Mouse (Mus musculus): ENCODE measurements around the gene Cdkn1b. TPM values are rescaled to one million over a fixed set of nuclear protein-coding genes. Genes with fewer than 3 reads are reported as not detected.

Cdkn1b gene
- 27.8 and 38.1 TPM in 2 replicates for polyA plus RNA-seq (2021; fragmentation: Nextera tagmentation)
- long read RNA-seq, experiment 1, full-length matches to known transcripts, result 15 of 21 reads
- long read RNA-seq, experiment 1, partial matches to known transcripts, result 0 of 21 reads
- long read RNA-seq, experiment 1, other reads (novel, unspliced or antisense), result 6 of 21 reads
- long read RNA-seq, experiment 2, full-length matches to known transcripts, result 37 of 101 reads
- long read RNA-seq, experiment 2, partial matches to known transcripts, result 0 of 101 reads
- long read RNA-seq, experiment 2, other reads (novel, unspliced or antisense), result 64 of 101 reads

GRCm38 (mm10) chr6:134920190-134921013 lies at the start of gene Cdkn1b:
TSS of gene Cdkn1b (plus strand) at chr6:134920401.

GRCm38 (mm10) chr6:134898095-134898965 lies 21.9 kb upstream of the Cdkn1b start, which contains the start of gene Gpr19:
TSS of gene Gpr19 (minus strand) at chr6:134898578.

Other genes starting within 250 kb of the Cdkn1b start
- 2.7 and 3.0 TPM in 2 replicates for gene Dusp16, start 127.8 kb upstream of the Cdkn1b start, polyA plus RNA-seq (2021; fragmentation: Nextera tagmentation)
- gene Crebl2, start 90.2 kb upstream of the Cdkn1b start, polyA plus RNA-seq (2021; fragmentation: Nextera tagmentation), result 17.2 and 35.4 TPM in 2 replicates
- gene Gpr19, start 21.8 kb upstream of the Cdkn1b start, polyA plus RNA-seq (2021; fragmentation: Nextera tagmentation), result 25.5 and 27.6 TPM in 2 replicates
- 1.8 and 2.0 TPM in 2 replicates for gene Apold1, start 61.3 kb downstream of the Cdkn1b start, polyA plus RNA-seq (2021; fragmentation: Nextera tagmentation)
- gene Ddx47, start 91.2 kb downstream of the Cdkn1b start, polyA plus RNA-seq (2021; fragmentation: Nextera tagmentation), result 30.4 and 32.8 TPM in 2 replicates
- gene Gprc5a, start 145.2 kb downstream of the Cdkn1b start, polyA plus RNA-seq (2021; fragmentation: Nextera tagmentation), result 0.13 TPM in 1 of 2 replicates, not detected in the other
- gene Gprc5d, start 197.9 kb downstream of the Cdkn1b start, polyA plus RNA-seq (2021; fragmentation: Nextera tagmentation), result not detected in 2 replicates